Mouse (Mus musculus): ENCODE measurements around the gene Socs3. TPM values are rescaled to one million over a fixed set of nuclear protein-coding genes. Genes with fewer than 3 reads are reported as not detected.

Gene Socs3
- polyA plus RNA-seq, 1 experiment = 27.3 TPM

GRCm38 (mm10) chr11:117997085-117997484, 27.2 kb upstream of the Socs3 start:
- H3K79me2 ChIP-seq (ENCODE audit: control insufficient read depth, insufficient read depth) = peaks cover 82% of the 10 kb centered on the region
- TF ChIP-seq MAX (IDR thresholded peaks at IDR 0.05; ENCODE audit: low read depth) (no peak), POLR2A (IDR thresholded peaks at IDR 0.05; ENCODE audit: insufficient read length, low read depth) (no peak), CEBPB (IDR thresholded peaks at IDR 0.05; ENCODE audit: insufficient read depth, poor library complexity, severe bottlenecking) (no peak), E2F4 (IDR thresholded peaks at IDR 0.05; ENCODE audit: insufficient read depth) (no peak), USF1 (IDR thresholded peaks at IDR 0.05; ENCODE audit: low read depth) (no peak), SRF (IDR thresholded peaks at IDR 0.05; ENCODE audit: control insufficient read depth, insufficient read length, low read depth) (no peak), MYOG (IDR thresholded peaks at IDR 0.05; ENCODE audit: control insufficient read depth in 1 of 3, insufficient read depth in 1 of 3, insufficient read length in 2 of 3, low read depth in 2 of 3) (no peak), TCF3 (IDR thresholded peaks at IDR 0.05; ENCODE audit: insufficient read length, low read depth) (no peak), REST (IDR thresholded peaks at IDR 0.05; ENCODE audit: insufficient read depth, insufficient read length) (no peak), MYOD1 (IDR thresholded peaks at IDR 0.05; ENCODE audit: control insufficient read depth in 1 of 3, insufficient read length in 2 of 3, low read depth in 2 of 3) (no peak), TCF12 (IDR thresholded peaks at IDR 0.05; ENCODE audit: insufficient read depth, poor library complexity, severe bottlenecking) (no peak), POLR2AphosphoS2 (IDR thresholded peaks at IDR 0.05; ENCODE audit: insufficient read length, low read depth) (no peak)
- no peak overlapping the region for H3K4me3 ChIP-seq
- no peak overlapping the region for H3K4me2 ChIP-seq (ENCODE audit: low read depth)
- no peaks in the 10 kb centered on the region for H3K27me3 ChIP-seq (ENCODE audit: control insufficient read depth, insufficient read depth, insufficient read length)
- no peak overlapping the region for H3ac ChIP-seq (ENCODE audit: control insufficient read depth, insufficient read length)
- H3K36me3 ChIP-seq (ENCODE audit: control insufficient read depth, insufficient read depth) = peaks cover 15% of the 10 kb centered on the region

GRCm38 (mm10) chr11:117996066-117996465, 26.2 kb upstream of the Socs3 start:
- Histone ChIP-seq H3K4me2 (ENCODE audit: low read depth) (peak overlapping the region; percentile 96), H3K4me3 (no peak overlapping the region), H3K36me3 (ENCODE audit: control insufficient read depth, insufficient read depth) (peaks cover 4% of the 10 kb centered on the region), H3ac (ENCODE audit: control insufficient read depth, insufficient read length) (no peak overlapping the region), H3K27me3 (ENCODE audit: control insufficient read depth, insufficient read depth, insufficient read length) (no peaks in the 10 kb centered on the region), H3K79me2 (ENCODE audit: control insufficient read depth, insufficient read depth) (peaks cover 86% of the 10 kb centered on the region)
- no peak for TF ChIP-seq TCF12 (IDR thresholded peaks at IDR 0.05; ENCODE audit: insufficient read depth, poor library complexity, severe bottlenecking)
- no peak for TF ChIP-seq MYOD1 (IDR thresholded peaks at IDR 0.05; ENCODE audit: control insufficient read depth in 1 of 3, insufficient read length in 2 of 3, low read depth in 2 of 3)
- TF ChIP-seq TCF3 (IDR thresholded peaks at IDR 0.05; ENCODE audit: insufficient read length, low read depth) = no peak
- no peak for TF ChIP-seq REST (IDR thresholded peaks at IDR 0.05; ENCODE audit: insufficient read depth, insufficient read length)
- TF ChIP-seq USF1 (IDR thresholded peaks at IDR 0.05; ENCODE audit: low read depth) = no peak
- TF ChIP-seq E2F4 (IDR thresholded peaks at IDR 0.05; ENCODE audit: insufficient read depth) = no peak
- no peak for TF ChIP-seq MYOG (IDR thresholded peaks at IDR 0.05; ENCODE audit: control insufficient read depth in 1 of 3, insufficient read depth in 1 of 3, insufficient read length in 2 of 3, low read depth in 2 of 3)
- TF ChIP-seq MAX (IDR thresholded peaks at IDR 0.05; ENCODE audit: low read depth) = no peak
- no peak for TF ChIP-seq CEBPB (IDR thresholded peaks at IDR 0.05; ENCODE audit: insufficient read depth, poor library complexity, severe bottlenecking)
- no peak for TF ChIP-seq POLR2A (IDR thresholded peaks at IDR 0.05; ENCODE audit: insufficient read length, low read depth)
- TF ChIP-seq POLR2AphosphoS2 (IDR thresholded peaks at IDR 0.05; ENCODE audit: insufficient read length, low read depth) = no peak

- Histone ChIP-seq H3K27me3 (ENCODE audit: control insufficient read depth, insufficient read depth, insufficient read length) (no peaks in the 10 kb centered on the region), H3K79me2 (ENCODE audit: control insufficient read depth, insufficient read depth) (peaks cover 90% of the 10 kb centered on the region), H3K4me2 (ENCODE audit: low read depth) (peak overlapping the region; percentile 96), H3K4me3 (no peak overlapping the region), H3K36me3 (ENCODE audit: control insufficient read depth, insufficient read depth) (peaks cover under 1% of the 10 kb centered on the region), H3ac (ENCODE audit: control insufficient read depth, insufficient read length) (no peak overlapping the region)
- TF ChIP-seq MYOD1 (IDR thresholded peaks at IDR 0.05; ENCODE audit: control insufficient read depth in 1 of 3, insufficient read length in 2 of 3, low read depth in 2 of 3) = no peak
- TF ChIP-seq MYOG (IDR thresholded peaks at IDR 0.05; ENCODE audit: control insufficient read depth in 1 of 3, insufficient read depth in 1 of 3, insufficient read length in 2 of 3, low read depth in 2 of 3) = no peak
- no peak for TF ChIP-seq POLR2A (IDR thresholded peaks at IDR 0.05; ENCODE audit: insufficient read length, low read depth)
- TF ChIP-seq TCF12 (IDR thresholded peaks at IDR 0.05; ENCODE audit: insufficient read depth, poor library complexity, severe bottlenecking) = no peak
- TF ChIP-seq POLR2AphosphoS2 (IDR thresholded peaks at IDR 0.05; ENCODE audit: insufficient read length, low read depth) = no peak
- no peak for TF ChIP-seq CEBPB (IDR thresholded peaks at IDR 0.05; ENCODE audit: insufficient read depth, poor library complexity, severe bottlenecking)
- TF ChIP-seq TCF3 (IDR thresholded peaks at IDR 0.05; ENCODE audit: insufficient read length, low read depth) = no peak
- no peak for TF ChIP-seq E2F4 (IDR thresholded peaks at IDR 0.05; ENCODE audit: insufficient read depth)
- TF ChIP-seq REST (IDR thresholded peaks at IDR 0.05; ENCODE audit: insufficient read depth, insufficient read length) = no peak
- TF ChIP-seq SRF (IDR thresholded peaks at IDR 0.05; ENCODE audit: control insufficient read depth, insufficient read length, low read depth) = no peak
- TF ChIP-seq USF1 (IDR thresholded peaks at IDR 0.05; ENCODE audit: low read depth) = no peak
These were observed 25.8 kb upstream of the Socs3 start for GRCm38 (mm10) chr11:117995661-117996060.

- peak; percentile 20 for TF ChIP-seq TCF12 (IDR thresholded peaks at IDR 0.05; ENCODE audit: insufficient read depth, poor library complexity, severe bottlenecking)
- TF ChIP-seq MYOD1 (IDR thresholded peaks at IDR 0.05; ENCODE audit: control insufficient read depth in 1 of 3, insufficient read length in 2 of 3, low read depth in 2 of 3) = peak in 2 of 3 experiments; percentile 51 to 67
- peak in 1 of 3 experiments; percentile 55 for TF ChIP-seq MYOG (IDR thresholded peaks at IDR 0.05; ENCODE audit: control insufficient read depth in 1 of 3, insufficient read depth in 1 of 3, insufficient read length in 2 of 3, low read depth in 2 of 3)
- no peak for TF ChIP-seq REST (IDR thresholded peaks at IDR 0.05; ENCODE audit: insufficient read depth, insufficient read length)
- TF ChIP-seq USF1 (IDR thresholded peaks at IDR 0.05; ENCODE audit: low read depth) = no peak
- TF ChIP-seq TCF3 (IDR thresholded peaks at IDR 0.05; ENCODE audit: insufficient read length, low read depth) = no peak
- H3K79me2 ChIP-seq (ENCODE audit: control insufficient read depth, insufficient read depth) = peaks cover 94% of the 10 kb centered on the region
- no peak overlapping the region for H3K4me3 ChIP-seq
- no peaks in the 10 kb centered on the region for H3K27me3 ChIP-seq (ENCODE audit: control insufficient read depth, insufficient read depth, insufficient read length)
- H3ac ChIP-seq (ENCODE audit: control insufficient read depth, insufficient read length) = no peak overlapping the region
- H3K36me3 ChIP-seq (ENCODE audit: control insufficient read depth, insufficient read depth) = no peaks in the 10 kb centered on the region
- H3K4me2 ChIP-seq (ENCODE audit: low read depth) = peak overlapping the region; percentile 96
These were observed 25.4 kb upstream of the Socs3 start for GRCm38 (mm10) chr11:117995255-117995654.

Data from myocyte (in vitro differentiated cells).